Mouse (Mus musculus) mature B cell (primary cell): Measurements from ENCODE around the gene Zfp990.
"Not testable (repeated sequence)": the region's sequence is repeated elsewhere in the genome, so short reads cannot be mapped to it uniquely, and the experiment has no call there.

ENCODE experiments used
- in situ Hi-C: fragments of 300-500 bp; cut with MboI; formaldehyde crosslinking; loops from 2 replicates; pipeline ENCODE4 v1.14.3; 2019

Zfp990 gene

DNA sequence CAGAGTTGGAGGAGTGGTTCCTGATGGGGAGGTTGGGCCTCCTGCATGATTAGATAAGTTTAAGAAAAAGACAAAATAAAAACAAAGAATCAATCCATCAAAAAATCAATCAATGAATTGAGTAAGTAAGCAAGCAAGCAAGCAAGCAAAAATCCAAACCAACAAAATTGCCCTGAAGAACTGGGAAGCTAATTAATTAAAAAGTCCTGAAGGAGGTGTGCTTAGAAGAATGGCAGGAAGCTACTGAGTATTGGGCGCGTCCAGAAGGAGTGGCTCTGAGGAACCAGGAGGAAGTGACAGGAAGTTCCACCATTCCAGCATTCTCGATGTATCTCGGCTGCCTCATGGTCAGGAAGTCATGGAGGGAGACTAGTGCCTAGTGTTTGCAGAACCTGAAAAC, at the start of gene Zfp990:
TSS of gene Zfp990 (plus strand) at position 301 of the 400 bp plus-strand sequence.
- in situ Hi-C loops, result not testable (repeated sequence)

DNA sequence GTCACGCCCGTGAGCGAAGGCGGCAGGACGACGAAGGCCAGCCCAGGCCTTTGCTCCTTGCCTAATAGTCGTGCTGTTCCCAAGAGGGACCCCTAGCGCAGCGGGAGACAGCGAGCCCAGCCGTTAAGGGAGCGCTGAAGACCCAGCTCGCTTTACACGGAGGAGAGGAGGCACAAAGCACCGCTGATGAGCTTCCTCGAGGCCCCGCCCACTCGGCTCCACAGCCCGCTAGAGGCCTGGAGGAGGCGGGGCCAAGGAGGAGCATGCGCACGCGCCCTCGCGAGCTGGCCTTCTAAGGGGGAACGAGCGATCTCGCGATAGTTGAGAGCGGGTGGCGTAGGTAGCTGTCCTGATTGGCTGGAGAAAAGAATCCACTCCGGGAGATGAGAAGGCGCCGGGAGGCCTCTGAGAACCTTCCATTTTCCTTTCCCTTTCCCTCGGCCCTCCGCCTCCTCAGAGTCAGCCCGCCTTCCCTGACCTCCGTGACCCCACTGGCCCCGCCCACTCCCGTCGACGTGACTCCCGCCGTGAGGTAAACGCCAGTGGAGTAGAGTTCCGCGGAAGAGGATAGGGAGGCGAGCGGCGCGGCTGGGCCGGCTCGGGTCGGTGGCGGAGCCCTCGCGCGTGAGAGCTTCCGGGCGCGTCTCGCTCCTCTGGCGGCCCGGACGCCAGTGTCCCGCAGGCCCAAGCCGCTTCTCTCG, 46.9 kb upstream of the Zfp990 start:
- in situ Hi-C loops, result not testable (repeated sequence)

DNA sequence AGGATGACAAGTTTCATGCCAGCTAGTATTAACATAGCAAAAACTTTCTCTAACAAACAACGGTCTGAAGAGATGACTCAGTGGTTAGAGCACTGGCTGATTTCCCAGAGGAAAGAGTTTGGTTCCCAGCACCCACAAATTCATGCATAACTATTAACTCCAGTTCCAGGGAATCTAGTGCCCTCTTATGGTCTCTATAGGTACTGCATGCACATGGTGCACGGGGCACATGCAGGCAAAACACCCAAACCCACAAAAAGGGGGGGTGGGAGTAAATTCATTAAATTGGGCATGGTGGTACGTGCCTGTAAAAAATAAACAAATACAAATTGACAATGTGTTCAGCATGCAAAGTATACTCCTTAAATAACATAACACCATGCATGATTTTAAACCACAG, 32.4 kb upstream of the Zfp990 start:
- in situ Hi-C loops, result no loop called here

GRCm38 (mm10) chr4:145480699-145481098, 29.9 kb upstream of the Zfp990 start:
- in situ Hi-C loops, result not testable (repeated sequence)

DNA sequence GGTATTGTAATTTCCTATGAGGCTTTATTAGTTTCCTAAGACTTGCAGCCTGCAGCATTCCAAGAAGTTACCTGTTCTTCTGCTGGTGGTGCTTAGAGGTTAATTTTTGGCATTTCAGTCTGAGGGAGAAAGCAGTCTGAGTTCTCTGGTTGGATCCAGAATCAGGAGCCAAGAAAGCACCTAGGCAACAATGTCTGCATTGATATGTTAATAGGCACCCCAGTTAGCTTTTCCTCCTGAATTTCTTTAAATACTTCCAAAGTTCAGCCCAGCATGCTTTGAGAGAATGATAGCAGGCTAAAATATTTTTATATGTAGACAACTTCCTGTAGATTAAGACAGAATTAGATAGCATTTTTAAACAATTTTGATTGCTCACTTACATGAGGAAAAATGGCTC, 21.2 kb upstream of the Zfp990 start:
- in situ Hi-C loops, result no loop called here

- in situ Hi-C loops, result no loop called here
These were observed 18.4 kb upstream of the Zfp990 start for GRCm38 (mm10) chr4:145492132-145492531.

- in situ Hi-C loops, result not testable (repeated sequence)
These were observed 17.2 kb upstream of the Zfp990 start for GRCm38 (mm10) chr4:145493316-145493715.

GRCm38 (mm10) chr4:145514637-145515036, 4.1 kb downstream of the Zfp990 start:
- in situ Hi-C loops, result not testable (repeated sequence)

GRCm38 (mm10) chr4:145515776-145516565, 5.4 kb downstream of the Zfp990 start:
- in situ Hi-C loops, result not testable (repeated sequence)

DNA sequence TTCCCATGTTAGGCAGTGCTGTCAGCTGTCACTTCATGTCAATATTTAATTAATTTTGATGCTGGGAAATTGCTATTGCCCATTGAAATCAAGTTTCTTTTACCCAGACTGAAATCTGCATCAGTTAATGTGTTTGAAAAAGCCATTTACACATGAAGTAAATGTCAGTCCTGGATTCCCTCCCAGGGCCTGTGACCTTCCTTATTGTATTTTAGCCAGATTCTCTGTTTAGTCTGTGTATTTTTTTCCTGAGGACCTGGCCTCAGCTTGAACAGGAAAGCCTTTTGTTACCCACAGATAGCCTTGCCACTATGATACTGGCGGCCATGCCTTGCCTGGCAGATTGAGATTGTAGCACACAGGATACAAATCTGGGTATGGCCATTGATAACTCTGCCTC, 6.8 kb downstream of the Zfp990 start:
- in situ Hi-C loops, result not testable (repeated sequence)

DNA sequence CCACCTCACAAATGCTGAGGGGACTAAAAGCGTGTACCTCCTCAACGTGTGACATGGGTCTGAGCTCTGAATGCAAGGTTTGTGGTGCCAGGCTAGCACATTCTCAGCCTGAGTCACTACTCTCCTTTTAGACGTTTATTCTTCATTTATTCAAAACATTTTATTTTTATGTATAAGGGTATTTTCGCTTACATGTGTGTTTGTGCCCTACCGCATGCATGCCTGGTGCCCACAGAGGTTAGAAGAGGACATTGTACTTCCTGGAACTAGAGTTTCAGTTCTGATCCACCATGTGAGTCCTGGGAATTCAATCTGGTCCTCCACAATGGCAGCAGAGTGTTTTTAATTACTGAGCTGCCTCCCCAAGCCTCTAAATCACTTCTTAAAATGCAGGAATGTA, 33.3 kb downstream of the Zfp990 start:
- in situ Hi-C loops, result loop anchor here (25.0 kb wide), 1 partner anchor 1793 kb away; no protein-coding TSS in a partner anchor

DNA sequence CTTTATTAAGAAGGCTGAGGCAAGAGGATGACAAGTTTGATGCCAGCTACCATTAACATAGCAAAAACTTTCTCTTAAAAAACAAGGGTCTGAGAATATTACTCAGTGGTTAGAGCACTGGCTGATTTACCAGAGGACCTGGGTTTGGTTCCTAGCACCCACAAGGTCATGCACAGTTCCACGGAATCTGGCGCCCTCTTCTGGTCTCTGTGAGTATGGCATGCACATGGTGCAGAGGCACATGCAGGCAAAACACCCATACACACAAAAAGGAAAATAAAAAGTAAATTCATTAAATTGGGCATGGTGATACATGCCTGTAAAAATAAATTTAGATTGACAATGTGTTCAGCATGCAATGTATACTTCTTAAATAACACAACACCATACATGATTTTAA, 34.5 kb downstream of the Zfp990 start:
- in situ Hi-C loops, result loop anchor here (25.0 kb wide), 1 partner anchor 1792 kb away; no protein-coding TSS in a partner anchor

DNA sequence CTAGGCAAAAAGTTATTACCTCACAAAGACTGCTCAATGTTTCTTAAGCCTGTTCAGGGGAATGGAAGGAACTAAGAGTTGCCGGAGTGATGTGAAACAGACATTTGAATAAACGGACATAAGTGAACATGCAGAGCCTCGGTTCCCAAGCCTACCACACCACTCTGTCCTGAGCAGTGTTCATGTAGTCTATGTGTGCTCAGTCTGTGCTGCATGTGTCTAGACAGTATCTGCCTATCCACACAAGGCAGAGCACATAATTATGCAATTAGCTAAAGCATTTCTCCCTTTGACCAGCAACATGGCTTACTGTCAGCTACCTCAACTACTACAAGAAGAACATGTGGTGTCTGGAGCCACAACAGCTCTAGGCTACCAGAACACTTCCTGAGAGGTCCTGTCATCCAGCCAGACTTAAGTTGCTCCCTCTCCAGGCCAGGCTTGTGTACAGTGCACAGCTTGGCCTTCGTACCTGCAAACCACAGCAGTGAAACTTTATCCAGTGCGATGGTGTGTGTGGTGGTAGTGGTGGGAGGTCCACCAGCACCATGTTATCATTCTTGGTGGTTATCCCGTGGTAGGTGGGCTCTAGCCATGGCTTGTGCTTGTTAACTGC, 35.3 kb downstream of the Zfp990 start:
- in situ Hi-C loops, result loop anchor here (25.0 kb wide), 1 partner anchor 1791 kb away; no protein-coding TSS in a partner anchor

- in situ Hi-C loops, result loop anchor here (25.0 kb wide), 1 partner anchor 1791 kb away; no protein-coding TSS in a partner anchor
These were observed 35.9 kb downstream of the Zfp990 start for GRCm38 (mm10) chr4:145546477-145546876.

- in situ Hi-C loops, result loop anchor here (5.0 kb wide), 1 partner anchor 1961 kb away; no protein-coding TSS in a partner anchor
These were observed 46.1 kb downstream of the Zfp990 start for GRCm38 (mm10) chr4:145556680-145557079.

GRCm38 (mm10) chr4:145559505-145560099, 49.0 kb downstream of the Zfp990 start:
- in situ Hi-C loops, result loop anchor here (5.0 kb wide), 1 partner anchor 1958 kb away; no protein-coding TSS in a partner anchor

DNA sequence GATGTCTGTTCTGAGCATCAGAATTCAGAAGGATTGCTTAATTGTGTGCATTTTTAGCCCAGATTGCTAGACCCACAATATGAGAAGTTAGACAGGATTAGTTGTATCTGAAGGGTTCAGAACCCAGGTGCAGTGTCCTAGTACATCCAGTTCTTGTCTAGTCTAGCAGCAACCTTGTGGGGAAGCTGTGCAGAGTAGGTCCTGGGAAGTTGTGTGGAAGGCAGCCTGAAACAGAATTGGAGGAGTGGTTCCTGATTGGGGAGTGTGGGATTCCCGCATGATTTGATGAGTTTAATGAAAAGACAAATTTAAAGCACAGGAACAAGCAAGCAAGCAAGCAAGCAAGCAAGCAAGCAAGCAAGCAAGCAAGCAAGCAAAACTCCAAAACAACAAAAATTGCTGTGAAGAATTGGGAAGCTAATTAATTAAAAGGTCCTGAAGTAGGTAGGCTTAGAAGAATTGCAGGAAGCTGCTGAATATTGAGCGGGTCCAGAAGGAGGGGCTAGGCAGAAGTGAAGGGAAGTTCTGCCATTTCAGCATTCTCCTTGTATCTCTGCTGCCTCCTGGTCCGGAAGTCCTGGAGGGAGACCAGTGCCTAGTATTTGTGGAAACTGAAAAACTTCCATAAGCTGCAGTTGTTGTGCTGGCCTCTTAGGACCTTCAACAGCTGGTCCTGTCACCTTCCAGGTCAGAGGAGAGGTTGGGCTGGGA, 53.7 kb downstream of the Zfp990 start:
- in situ Hi-C loops, result no loop called here

DNA sequence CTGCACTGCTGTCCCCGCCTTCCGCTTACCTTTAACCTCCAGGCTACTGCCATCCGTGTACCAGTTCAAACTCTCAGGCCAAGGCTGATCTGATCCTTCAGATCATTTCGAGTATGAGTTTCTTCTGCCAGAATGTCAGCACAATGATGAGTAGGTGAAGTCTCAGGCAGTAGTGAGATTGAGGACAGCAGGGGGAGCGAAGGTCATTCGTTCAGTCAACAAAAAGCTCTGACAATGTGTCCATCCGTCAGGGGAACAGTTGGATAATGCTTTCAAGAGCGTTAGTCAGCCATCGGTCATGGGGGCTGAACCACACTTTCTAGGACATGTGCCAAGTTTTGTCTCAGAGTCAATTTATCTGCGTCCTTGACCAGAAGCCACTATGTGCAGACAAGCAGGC, 59.9 kb downstream of the Zfp990 start:
- in situ Hi-C loops, result not testable (repeated sequence)

GRCm38 (mm10) chr4:145576623-145577022, 66.1 kb downstream of the Zfp990 start:
- in situ Hi-C loops, result not testable (repeated sequence)

DNA sequence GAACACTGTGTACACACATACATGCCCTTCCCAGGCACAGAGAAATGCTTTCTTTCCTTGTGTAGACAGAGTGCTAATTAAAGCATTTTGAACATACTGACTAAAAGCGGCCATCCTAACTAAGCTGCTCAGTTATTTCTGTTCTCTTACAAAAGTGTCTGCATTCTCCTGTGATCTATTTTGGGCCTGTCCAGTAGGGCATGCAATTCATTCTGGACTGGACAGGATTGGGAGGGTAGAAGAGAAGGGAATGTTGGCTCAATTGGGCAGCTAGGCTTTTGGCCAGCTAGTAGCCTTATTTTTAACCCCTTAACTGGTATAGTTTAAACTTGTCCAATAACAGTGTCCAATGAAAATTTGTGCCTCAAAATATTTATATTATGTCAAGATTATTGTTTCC, 69.8 kb downstream of the Zfp990 start:
- in situ Hi-C loops, result loop anchor here (5.0 kb wide), 1 partner anchor 173 kb away; no protein-coding TSS in a partner anchor

DNA sequence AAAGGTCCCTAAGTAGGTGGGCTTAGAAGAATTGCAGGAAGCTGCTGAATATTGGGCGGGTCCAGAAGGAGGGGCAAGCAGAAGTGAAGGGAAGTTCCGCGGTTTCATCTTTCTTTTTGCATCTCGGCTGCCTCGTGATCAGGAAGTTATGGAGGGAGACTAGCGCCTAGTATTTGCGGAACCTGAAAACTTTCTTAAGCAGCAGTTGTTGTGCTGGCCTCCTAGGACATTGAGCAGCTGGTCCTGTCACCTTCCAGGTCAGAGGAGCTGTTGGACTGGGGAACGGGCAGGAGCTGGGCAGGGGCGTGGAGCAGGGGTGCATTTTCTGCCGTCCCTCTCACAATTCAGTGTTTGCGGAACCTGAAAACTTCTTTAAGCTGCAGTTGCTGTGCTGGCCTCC, 74.5 kb downstream of the Zfp990 start, which contains the start of gene Gm13212:
TSS of gene Gm13212 (plus strand) at position 89 of the 400 bp plus-strand sequence.
- in situ Hi-C loops, result not testable (repeated sequence)
